Mouse (Mus musculus): ENCODE results near the gene Ell. TPM values are rescaled to one million over a fixed set of nuclear protein-coding genes. Genes with fewer than 3 reads are reported as not detected.

Gene Ell
- polyA plus RNA-seq, 1 experiment from 2014 or later = 21.1 TPM

DNA sequence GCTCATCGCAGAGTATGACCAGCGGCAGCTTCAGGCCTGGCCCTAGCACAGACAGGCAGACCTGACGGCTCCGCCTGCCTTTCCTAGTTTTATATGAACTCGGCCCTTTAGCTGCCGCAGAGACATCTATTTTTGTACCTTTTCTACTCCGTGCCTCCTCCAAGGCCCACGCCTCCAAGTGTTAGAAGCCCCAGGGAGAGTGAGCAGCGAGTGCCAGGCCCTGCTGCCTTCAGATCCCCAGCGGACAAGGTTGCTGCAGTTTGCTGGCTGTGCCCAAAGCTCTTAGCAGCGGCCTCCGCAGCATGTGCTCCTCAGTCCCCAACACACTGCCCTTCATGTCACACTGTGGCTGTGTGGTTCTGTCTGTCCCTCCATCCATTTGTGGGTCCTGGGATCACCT, 52.3 kb downstream of the Ell start:
- WGBS = 89% methylated on average over 12 of the region's 12 CpGs
- Histone ChIP-seq H3K27ac (replicated peaks) (no peak overlapping the region), H3K4me3 (0 out of 2 replicates have a peak overlapping the region, but pooled peaks have one; percentile 14), H3K9me3 (no peaks in the 10 kb centered on the region), H3K27me3 (replicated peaks; ENCODE audit: low read depth, poor library complexity, severe bottlenecking) (peaks cover 15% of the 10 kb centered on the region), H3K4me1 (peaks cover 40% of the 10 kb centered on the region), H3K36me3 (replicated peaks) (peaks cover 72% of the 10 kb centered on the region)
- no peak for DNase-seq (ENCODE audit: low spot score)

DNA sequence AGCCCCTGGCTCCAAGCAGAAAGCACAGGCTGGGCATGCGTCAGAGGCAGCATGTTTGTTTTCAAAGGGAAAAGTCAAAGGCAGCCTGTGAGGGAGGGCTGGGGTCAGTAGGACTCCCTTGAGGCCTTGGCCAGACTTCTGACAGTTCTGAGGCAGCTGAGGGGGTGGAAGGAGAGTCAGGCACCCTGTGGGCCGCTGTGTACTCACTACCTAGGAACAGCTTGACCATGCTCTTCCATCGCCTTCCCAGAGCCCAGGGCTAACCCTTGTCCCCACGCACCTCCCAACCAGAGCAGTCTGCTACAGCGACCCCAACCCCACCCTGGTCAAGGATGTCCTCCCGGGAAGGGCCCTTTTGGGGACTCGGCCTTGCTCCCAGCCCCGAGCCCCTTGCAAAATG, 53.9 kb downstream of the Ell start:
- Histone ChIP-seq H3K27me3 (replicated peaks; ENCODE audit: low read depth, poor library complexity, severe bottlenecking) (peaks cover 30% of the 10 kb centered on the region), H3K27ac (replicated peaks) (peak overlapping the region; percentile 86), H3K4me1 (peaks cover 56% of the 10 kb centered on the region), H3K36me3 (replicated peaks) (peaks cover 72% of the 10 kb centered on the region), H3K9me3 (no peaks in the 10 kb centered on the region), H3K4me3 (peak overlapping the region; percentile 85)
- DNase-seq (ENCODE audit: low spot score) = no peak
- 51% methylated on average over 8 of the region's 8 CpGs for WGBS

DNA sequence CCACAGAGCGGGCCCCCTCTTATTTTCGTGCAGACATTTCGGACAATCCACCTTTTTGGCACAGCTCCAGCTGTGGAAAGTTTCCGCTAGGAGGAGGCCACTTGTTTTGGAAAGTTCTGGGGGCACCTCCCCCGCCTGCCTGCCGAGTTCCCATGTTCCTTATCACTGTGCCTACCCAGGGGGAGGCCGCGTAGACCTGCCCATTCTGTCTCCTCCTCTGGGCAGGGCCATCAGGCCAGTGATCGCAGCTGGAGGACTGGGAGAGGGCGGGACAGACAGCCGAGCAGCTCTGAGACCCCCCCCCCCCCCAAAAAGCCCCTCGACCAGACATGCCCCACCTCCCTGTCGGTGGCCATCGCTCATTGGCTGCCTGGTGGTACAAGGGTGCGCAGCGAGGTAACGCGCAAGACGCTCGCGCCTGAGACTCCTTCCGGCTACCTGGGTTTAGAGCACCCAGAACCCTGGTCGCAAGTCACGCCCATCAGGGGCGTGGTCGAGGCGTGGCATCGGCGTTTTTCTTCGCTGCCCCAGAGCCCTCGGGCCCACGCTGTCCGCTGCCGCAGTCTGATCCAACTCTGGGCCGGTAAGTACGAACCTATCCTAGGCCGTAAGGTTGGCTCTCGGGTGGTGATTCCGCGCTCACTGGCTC, 54.8 kb downstream of the Ell start, which contains the start of gene Isyna1:
TSS of gene Isyna1 (plus strand) at position 413 of the 649 bp plus-strand sequence.
- H3K4me1 ChIP-seq = peaks cover 65% of the 10 kb centered on the region
- H3K27ac ChIP-seq (replicated peaks) = peak within 1 kb of the TSS; percentile 86
- peaks cover 33% of the 10 kb centered on the region for H3K27me3 ChIP-seq (replicated peaks; ENCODE audit: low read depth, poor library complexity, severe bottlenecking)
- peak within 1 kb of the TSS; percentile 85 for H3K4me3 ChIP-seq
- WGBS = under 1% methylated on average over 40 of the region's 40 CpGs
- H3K9me3 ChIP-seq = no peaks in the 10 kb centered on the region
- H3K36me3 ChIP-seq (replicated peaks) = peaks cover 69% of the 10 kb centered on the region
- DNase-seq (ENCODE audit: low spot score) = peak; percentile 97

DNA sequence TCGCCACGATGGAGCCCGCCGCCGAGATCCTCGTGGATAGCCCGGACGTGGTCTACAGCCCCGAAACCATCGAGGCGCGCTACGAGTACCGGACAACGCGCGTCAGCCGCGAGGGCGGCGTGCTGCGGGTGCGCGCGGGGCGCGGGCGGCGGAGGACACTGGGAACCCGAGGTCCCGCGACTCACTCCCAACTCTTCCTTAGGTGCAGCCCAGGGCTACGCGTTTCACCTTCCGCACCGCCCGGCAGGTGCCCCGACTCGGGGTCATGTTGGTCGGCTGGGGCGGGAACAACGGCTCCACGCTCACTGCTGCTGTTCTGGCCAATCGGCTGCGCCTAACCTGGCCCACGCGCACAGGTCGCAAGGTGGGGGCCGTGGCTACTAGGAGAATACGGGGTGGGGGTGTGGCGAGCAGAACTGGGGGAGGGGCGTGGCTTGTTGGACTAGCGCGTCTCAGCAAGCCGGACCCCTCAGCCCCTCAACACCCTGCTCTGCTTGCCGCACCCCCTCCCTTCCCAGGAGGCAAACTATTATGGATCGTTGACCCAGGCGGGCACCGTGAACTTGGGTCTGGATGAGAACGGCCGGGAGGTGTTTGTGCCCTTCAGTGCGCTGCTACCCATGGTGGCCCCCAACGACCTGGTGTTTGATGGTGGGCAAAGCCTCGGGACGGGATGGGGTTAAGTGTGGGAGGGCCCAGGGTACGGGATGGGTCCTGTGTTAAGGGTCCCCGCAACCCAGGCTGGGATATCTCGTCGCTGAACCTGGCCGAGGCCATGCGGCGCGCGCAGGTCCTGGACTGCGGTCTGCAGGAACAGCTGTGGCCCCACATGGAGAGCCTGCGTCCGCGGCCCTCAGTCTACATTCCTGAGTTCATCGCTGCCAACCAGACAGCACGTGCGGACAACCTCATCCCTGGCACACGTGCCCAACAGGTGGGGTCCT, 55.6 kb downstream of the Ell start:
- DNase-seq (ENCODE audit: low spot score) = peak; percentile 69
- peak overlapping the region; percentile 85 for H3K4me3 ChIP-seq
- H3K36me3 ChIP-seq (replicated peaks) = peaks cover 68% of the 10 kb centered on the region
- H3K27ac ChIP-seq (replicated peaks) = peak overlapping the region; percentile 86
- no peaks in the 10 kb centered on the region for H3K9me3 ChIP-seq
- H3K4me1 ChIP-seq = peaks cover 73% of the 10 kb centered on the region
- H3K27me3 ChIP-seq (replicated peaks; ENCODE audit: low read depth, poor library complexity, severe bottlenecking) = peaks cover 40% of the 10 kb centered on the region
- 12% methylated on average over 82 of the region's 82 CpGs for WGBS

- 94% methylated on average over 12 of the region's 12 CpGs for WGBS
Measured at GRCm38 (mm10) chr8:70595811-70596210, 56.6 kb downstream of the Ell start.

GRCm38 (mm10) chr8:70596216-70596615, 57.0 kb downstream of the Ell start:
- H3K4me1 ChIP-seq = peaks cover 86% of the 10 kb centered on the region
- H3K36me3 ChIP-seq (replicated peaks) = peaks cover 59% of the 10 kb centered on the region
- H3K27me3 ChIP-seq (replicated peaks; ENCODE audit: low read depth, poor library complexity, severe bottlenecking) = peaks cover 40% of the 10 kb centered on the region
- peak overlapping the region; percentile 85; the same call in 1 of the 2 replicates for H3K4me3 ChIP-seq
- H3K27ac ChIP-seq (replicated peaks) = no peak overlapping the region
- no peaks in the 10 kb centered on the region for H3K9me3 ChIP-seq
- DNase-seq (ENCODE audit: low spot score) = no peak
- 94% methylated on average over 18 of the region's 18 CpGs for WGBS

More at GRCm38 (mm10) chr8:70595811-70596210, 56.6 kb downstream of the Ell start:
- no peak overlapping the region for H3K27ac ChIP-seq (replicated peaks)
- peak overlapping the region; percentile 85 for H3K4me3 ChIP-seq
- H3K27me3 ChIP-seq (replicated peaks; ENCODE audit: low read depth, poor library complexity, severe bottlenecking) = peaks cover 40% of the 10 kb centered on the region
- peaks cover 62% of the 10 kb centered on the region for H3K36me3 ChIP-seq (replicated peaks)
- H3K9me3 ChIP-seq = no peaks in the 10 kb centered on the region
- no peak for DNase-seq (ENCODE audit: low spot score)
- peaks cover 82% of the 10 kb centered on the region for H3K4me1 ChIP-seq

- peaks cover 55% of the 10 kb centered on the region for H3K36me3 ChIP-seq (replicated peaks)
- peak; percentile 48 for DNase-seq (ENCODE audit: low spot score)
- no peak overlapping the region; the same call in 1 of the 2 replicates for H3K27ac ChIP-seq (replicated peaks)
- H3K27me3 ChIP-seq (replicated peaks; ENCODE audit: low read depth, poor library complexity, severe bottlenecking) = peaks cover 40% of the 10 kb centered on the region
- 82% methylated on average over 17 of the region's 17 CpGs for whole genome bisulfite sequencing
- 0 out of 2 replicates have a peak, but pooled peaks cover 3% of the 10 kb centered on the region for H3K9me3 ChIP-seq
- peak overlapping the region; percentile 85 for H3K4me3 ChIP-seq
- H3K4me1 ChIP-seq = peaks cover 93% of the 10 kb centered on the region
Measured at GRCm38 (mm10) chr8:70596775-70597416, 57.6 kb downstream of the Ell start.

DNA sequence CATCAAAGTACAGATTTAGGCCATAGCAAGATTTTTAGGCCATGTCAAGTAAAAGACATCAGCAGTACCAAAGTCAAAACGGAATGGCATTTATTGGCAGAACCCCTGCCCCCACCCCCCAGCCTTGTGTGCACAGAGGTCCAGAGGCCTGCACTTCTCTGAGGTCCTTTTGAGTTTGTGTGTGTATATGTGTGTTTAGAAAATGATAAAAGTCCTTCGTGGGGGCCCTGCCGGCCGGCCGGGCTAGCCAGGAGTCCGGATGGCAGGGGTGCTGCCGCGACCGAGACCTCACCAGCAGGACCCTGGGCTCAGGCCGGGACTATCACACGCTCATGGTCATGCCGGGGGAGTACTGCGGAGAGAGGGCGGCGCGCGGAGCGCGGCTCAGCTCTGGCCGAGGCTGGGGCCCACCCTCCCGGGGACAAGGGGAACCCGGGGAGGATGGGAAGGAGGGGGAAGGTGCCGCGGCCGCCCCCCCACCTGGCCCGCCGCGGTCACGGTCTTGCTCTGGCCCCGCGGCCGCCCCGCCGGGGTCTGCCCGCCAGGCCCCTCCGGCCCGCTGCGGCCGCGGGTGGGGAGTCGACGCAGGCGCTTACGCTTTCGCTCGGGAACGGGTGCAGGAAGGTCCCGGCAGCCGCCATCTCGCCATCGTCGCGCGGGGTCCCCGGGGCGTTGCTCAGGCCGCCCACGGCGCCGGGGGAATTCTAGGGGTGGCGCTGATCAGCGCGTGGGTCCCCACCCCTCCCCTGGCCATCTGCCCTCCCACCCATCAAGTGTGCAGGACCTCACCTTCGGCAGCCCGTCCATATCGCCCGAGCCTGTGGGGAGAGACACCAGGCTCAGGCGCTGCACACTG, 58.4 kb downstream of the Ell start:
- Histone ChIP-seq H3K9me3 (peaks cover 7% of the 10 kb centered on the region; the same call in 1 of the 2 replicates), H3K36me3 (replicated peaks) (peaks cover 57% of the 10 kb centered on the region), H3K4me1 (peaks cover 92% of the 10 kb centered on the region), H3K4me3 (peak overlapping the region; percentile 64), H3K27me3 (replicated peaks; ENCODE audit: low read depth, poor library complexity, severe bottlenecking) (peaks cover 40% of the 10 kb centered on the region), H3K27ac (replicated peaks) (peak overlapping the region; percentile 81)
- DNase-seq (ENCODE audit: low spot score) = peak; percentile 50
- WGBS = 8% methylated on average over 68 of the region's 68 CpGs

- Histone ChIP-seq H3K9me3 (peaks cover 11% of the 10 kb centered on the region; the same call in 1 of the 2 replicates), H3K36me3 (replicated peaks) (peaks cover 63% of the 10 kb centered on the region), H3K4me1 (peaks cover 86% of the 10 kb centered on the region), H3K27me3 (replicated peaks; ENCODE audit: low read depth, poor library complexity, severe bottlenecking) (peaks cover 40% of the 10 kb centered on the region), H3K27ac (replicated peaks) (peak overlapping the region; percentile 81), H3K4me3 (peak overlapping the region; percentile 64)
- WGBS = 1% methylated on average over 29 of the region's 29 CpGs
- peak; percentile 90 for DNase-seq (ENCODE audit: low spot score)
Measured at GRCm38 (mm10) chr8:70598283-70598682, 59.0 kb downstream of the Ell start.

DNA sequence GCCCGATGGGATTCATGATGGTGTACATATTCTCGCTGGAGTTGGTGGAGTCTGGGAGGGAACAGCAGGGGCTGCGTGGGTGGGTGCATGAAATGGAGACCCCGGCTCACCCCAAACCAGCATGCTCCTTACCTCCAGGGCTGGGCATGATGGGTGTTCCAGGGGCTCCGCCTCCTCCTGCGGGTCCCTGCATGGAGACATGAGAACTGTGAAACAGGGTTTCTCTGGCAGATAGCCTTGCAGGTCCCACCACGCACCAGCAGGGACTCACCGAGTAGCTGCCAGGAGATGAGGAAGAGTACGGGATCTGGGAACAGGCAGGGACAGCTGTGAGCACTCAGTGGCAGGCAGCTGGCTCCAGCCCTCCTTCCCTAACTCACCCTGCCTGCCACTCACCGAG, 59.5 kb downstream of the Ell start:
- Histone ChIP-seq H3K27me3 (replicated peaks; ENCODE audit: low read depth, poor library complexity, severe bottlenecking) (peaks cover 40% of the 10 kb centered on the region), H3K4me1 (peaks cover 82% of the 10 kb centered on the region), H3K27ac (replicated peaks) (peak overlapping the region; percentile 81), H3K9me3 (peaks cover 12% of the 10 kb centered on the region; the same call in 1 of the 2 replicates), H3K4me3 (peak overlapping the region; percentile 64), H3K36me3 (replicated peaks) (peaks cover 68% of the 10 kb centered on the region)
- 22% methylated on average over 10 of the region's 10 CpGs for WGBS
- peak; percentile 68 for DNase-seq (ENCODE audit: low spot score)

DNA sequence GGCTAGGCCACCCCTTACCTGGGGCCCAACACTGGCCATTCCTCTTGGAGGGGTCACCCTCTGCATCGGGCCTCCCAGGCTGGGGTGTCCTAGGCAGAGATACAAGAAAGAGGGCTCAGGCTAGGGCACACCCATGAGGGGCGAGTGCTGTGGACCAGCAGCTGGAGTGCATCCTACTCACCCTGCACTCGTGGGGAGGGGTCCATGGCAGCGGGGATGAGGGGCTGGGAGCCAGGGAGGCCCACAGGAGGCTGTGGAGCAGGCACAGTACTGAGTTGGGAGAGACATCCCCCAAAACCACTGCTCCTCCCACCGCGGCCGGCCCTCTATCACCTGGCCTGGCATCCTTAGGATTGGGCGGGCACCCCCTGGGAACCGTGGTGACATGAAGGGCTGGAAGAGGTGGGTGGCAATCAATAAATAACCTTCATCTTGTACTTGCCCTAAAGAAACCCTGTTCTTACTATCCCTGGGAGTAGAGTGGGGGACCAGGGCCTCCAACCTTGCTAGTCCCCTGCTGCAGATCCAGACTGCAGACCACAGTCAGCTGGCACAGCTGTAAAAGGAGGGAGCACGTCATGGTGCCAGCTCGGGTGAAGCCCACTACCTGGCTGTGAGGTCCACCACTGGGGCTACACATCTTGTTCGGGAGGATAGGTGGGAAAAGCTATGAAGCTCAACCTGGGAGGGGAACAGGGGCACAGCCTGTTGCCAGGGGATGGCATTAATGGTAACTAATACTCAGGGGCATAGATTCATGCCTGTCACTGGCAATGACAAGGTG, 60.4 kb downstream of the Ell start:
- Histone ChIP-seq H3K27me3 (replicated peaks; ENCODE audit: low read depth, poor library complexity, severe bottlenecking) (peaks cover 40% of the 10 kb centered on the region), H3K4me3 (peak overlapping the region; percentile 52), H3K27ac (replicated peaks) (peak overlapping the region; percentile 81), H3K9me3 (peaks cover 12% of the 10 kb centered on the region; the same call in 1 of the 2 replicates), H3K4me1 (peaks cover 81% of the 10 kb centered on the region), H3K36me3 (replicated peaks) (peaks cover 78% of the 10 kb centered on the region)
- WGBS = 87% methylated on average over 12 of the region's 12 CpGs
- DNase-seq (ENCODE audit: low spot score) = no peak

Data from embryonic facial prominence, embryonic 10.5 days (tissue).